12 mouse cellular contexts compared by ENCODE assay signal in genomic region chr2:171228229-171228628, GRCm38 (mm10).
"Had no signal": no experiment of that assay in that cellular context is flagged by ENCODE, and none has a peak within 500 bp of the region (broad histone marks: within the 10 kb centered on the region; RNA-seq: fewer than 3 reads in every experiment).

No protein-coding gene starts in this region.

- H3K27me3 ChIP-seq: limb, embryonic 15.5 days; liver, embryonic 12.5 days; stomach, embryonic 15.5 days had no signal

- H3K36me3 ChIP-seq: limb, embryonic 15.5 days; liver, embryonic 12.5 days; stomach, embryonic 15.5 days had no signal

- H3K4me1 ChIP-seq: limb, embryonic 15.5 days; liver, embryonic 12.5 days; stomach, embryonic 15.5 days had no signal

- H3K9me3 ChIP-seq: limb, embryonic 15.5 days; stomach, embryonic 15.5 days had no signal

- H3K4me3 ChIP-seq: limb, embryonic 15.5 days; liver, embryonic 12.5 days; stomach, embryonic 15.5 days had no signal

- DNase-seq: kidney, adult 11 months; kidney, postnatal 10 days; kidney, postnatal 4 days; lung, embryonic 14.5 days; lung, postnatal 10 days; lung, postnatal 4 days; right cerebral cortex, postnatal 14 days; thymus, adult 2 months; thymus, postnatal 25 days had no signal

- H3K27ac ChIP-seq: limb, embryonic 15.5 days; liver, embryonic 12.5 days; stomach, embryonic 15.5 days had no signal
